Mouse (Mus musculus): ENCODE measurements around the gene Gm20388.

- no peak for TF ChIP-seq POLR2A (IDR thresholded peaks at IDR 0.05; ENCODE audit: insufficient read depth, low read length)
- no peak for TF ChIP-seq CTCF (IDR thresholded peaks at IDR 0.05; ENCODE audit: low read depth, low read length)
- peak; percentile 85 for TF ChIP-seq EP300 (IDR thresholded peaks at IDR 0.05; ENCODE audit: insufficient read depth, low read depth, low read length)
These were observed 3744.7 kb downstream of the Gm20388 start for GRCm38 (mm10) chr8:123655351-123655779.

All from ES-Bruce4 (cell line).